12 mouse cellular contexts compared by ENCODE assay signal in genomic region chr12:102646586-102647260, GRCm38 (mm10). TPM values are rescaled to one million over a fixed set of nuclear protein-coding genes. Genes with fewer than 3 reads are reported as not detected.
DNase-seq lines count a peak whose midpoint lies in the region; ATAC-seq and TF ChIP-seq lines count a peak whose summit lies in the region.
"Had no signal": no experiment of that assay in that cellular context is flagged by ENCODE, and none has a peak within 500 bp of the region (broad histone marks: within the 10 kb centered on the region; RNA-seq: fewer than 3 reads in every experiment).

No protein-coding gene starts in this region.

- H3K4me3 ChIP-seq in hindbrain, embryonic 13.5 days, result no peak overlapping the region
- no peak overlapping the region for H3K4me3 ChIP-seq in hindbrain, embryonic 16.5 days (ENCODE audit: low read length)
- H3K4me3 ChIP-seq in liver, embryonic 11.5 days (ENCODE audit: low read depth, low read length), result no peak overlapping the region
- no peak overlapping the region for H3K4me3 ChIP-seq in small intestine, adult 2 months (ENCODE audit: low read depth, low read length)
- no peak overlapping the region for H3K4me3 ChIP-seq in midbrain, postnatal 0 days (ENCODE audit: low read depth, low read length)
- H3K4me3 ChIP-seq: forebrain, embryonic 10.5 days; heart, embryonic 13.5 days; myocyte had no signal

- TF ChIP-seq CTCF in small intestine, adult 2 months (IDR thresholded peaks at IDR 0.05; ENCODE audit: extremely low read depth, insufficient read length, insufficient replicate concordance, low read depth, low read length), result no peak
- TF ChIP-seq CTCF in midbrain, postnatal 0 days (IDR thresholded peaks at IDR 0.05), result no peak

- TF ChIP-seq POLR2A in small intestine, adult 2 months (IDR thresholded peaks at IDR 0.05; ENCODE audit: low read depth, low read length), result no peak

- no peak for DNase-seq in liver, embryonic 11.5 days (ENCODE audit: low spot score)
- no peak for DNase-seq in midbrain, postnatal 0 days (ENCODE audit: low spot score)
- DNase-seq in embryo, embryonic 9.5 days (ENCODE audit: extremely low spot score), result no peak
- DNase-seq in thymus, postnatal 0 days (ENCODE audit: low spot score), result no peak
- DNase-seq: cerebellum, adult 8-10 months had no signal

- no peaks in the 10 kb centered on the region for H3K36me3 ChIP-seq in hindbrain, embryonic 13.5 days
- no peaks in the 10 kb centered on the region for H3K36me3 ChIP-seq in hindbrain, embryonic 16.5 days (ENCODE audit: control insufficient read depth, insufficient read depth, low read length)
- no peaks in the 10 kb centered on the region for H3K36me3 ChIP-seq in liver, embryonic 11.5 days (ENCODE audit: control insufficient read depth, insufficient read depth, low read length)
- peaks cover 2% of the 10 kb centered on the region; the same call in 1 of the 2 replicates for H3K36me3 ChIP-seq in small intestine, adult 2 months (ENCODE audit: control insufficient read depth, insufficient read depth, low read length)
- H3K36me3 ChIP-seq in midbrain, postnatal 0 days (ENCODE audit: insufficient read depth, low read length), result no peaks in the 10 kb centered on the region
- H3K36me3 ChIP-seq: forebrain, embryonic 10.5 days; heart, embryonic 13.5 days had no signal

- ATAC-seq in hindbrain, embryonic 13.5 days (ENCODE audit: low FRiP score), result 0 out of 2 replicates have a peak, but pooled peaks have one; percentile 2
- no peak; the same call in 1 of the 2 replicates for ATAC-seq in hindbrain, embryonic 16.5 days
- peak; percentile 68 to 79 for ATAC-seq in hematopoietic stem cell, adult 5-6 weeks (replicated peaks in 1 of 2; ENCODE audit: insufficient read depth in 1 of 2, low FRiP score in 2 of 2, low TSS enrichment in 1 of 2, low read depth in 1 of 2, poor library complexity in 2 of 2, severe bottlenecking in 2 of 2)
- ATAC-seq in liver, embryonic 11.5 days (replicated peaks; ENCODE audit: low FRiP score), result no peak
- no peak for ATAC-seq in midbrain, postnatal 0 days (ENCODE audit: low FRiP score)

- H3K9me3 ChIP-seq in hindbrain, embryonic 13.5 days, result no peaks in the 10 kb centered on the region
- no peaks in the 10 kb centered on the region for H3K9me3 ChIP-seq in hindbrain, embryonic 16.5 days (ENCODE audit: control insufficient read depth, low read length)
- H3K9me3 ChIP-seq in liver, embryonic 11.5 days (ENCODE audit: control insufficient read depth, low read length), result no peaks in the 10 kb centered on the region
- H3K9me3 ChIP-seq in midbrain, postnatal 0 days (ENCODE audit: low read length), result no peaks in the 10 kb centered on the region
- H3K9me3 ChIP-seq: forebrain, embryonic 10.5 days; heart, embryonic 13.5 days had no signal

- no peak overlapping the region for H3K4me2 ChIP-seq in hindbrain, embryonic 13.5 days
- H3K4me2 ChIP-seq in hindbrain, embryonic 16.5 days (ENCODE audit: low read length), result no peak overlapping the region
- no peak overlapping the region for H3K4me2 ChIP-seq in liver, embryonic 11.5 days
- no peak overlapping the region for H3K4me2 ChIP-seq in midbrain, postnatal 0 days (ENCODE audit: low read depth, low read length, poor library complexity, severe bottlenecking)
- H3K4me2 ChIP-seq: heart, embryonic 13.5 days had no signal

- 80% methylated on average over 7 of the region's 7 CpGs for WGBS in hindbrain, embryonic 13.5 days
- WGBS in hindbrain, embryonic 16.5 days, result 79% methylated on average over 7 of the region's 7 CpGs
- 49% methylated on average over 7 of the region's 7 CpGs for WGBS in liver, embryonic 11.5 days
- 60% methylated on average over 7 of the region's 7 CpGs for WGBS in small intestine, adult 2 months
- WGBS in midbrain, postnatal 0 days, result 86% methylated on average over 7 of the region's 7 CpGs

- H3K27ac ChIP-seq in hindbrain, embryonic 13.5 days, result no peak overlapping the region
- no peak overlapping the region for H3K27ac ChIP-seq in hindbrain, embryonic 16.5 days (ENCODE audit: low read depth, low read length)
- peak overlapping the region; percentile 35; the same call in 1 of the 2 replicates for H3K27ac ChIP-seq in liver, embryonic 11.5 days (ENCODE audit: low read depth, low read length)
- H3K27ac ChIP-seq in small intestine, adult 2 months (ENCODE audit: insufficient read depth, low read depth, low read length), result peak overlapping the region; percentile 50
- no peak overlapping the region for H3K27ac ChIP-seq in midbrain, postnatal 0 days (ENCODE audit: low read depth, low read length)
- H3K27ac ChIP-seq: forebrain, embryonic 10.5 days; heart, embryonic 13.5 days had no signal

- H3K4me1 ChIP-seq in hindbrain, embryonic 13.5 days (replicated peaks), result peaks cover 25% of the 10 kb centered on the region
- peaks cover 7% of the 10 kb centered on the region; the same call in 1 of the 2 replicates for H3K4me1 ChIP-seq in hindbrain, embryonic 16.5 days (ENCODE audit: control insufficient read depth, insufficient read depth, low read depth, low read length)
- H3K4me1 ChIP-seq in liver, embryonic 11.5 days (replicated peaks; ENCODE audit: control insufficient read depth, insufficient read depth, low read length), result peaks cover 20% of the 10 kb centered on the region
- peaks cover 56% of the 10 kb centered on the region for H3K4me1 ChIP-seq in small intestine, adult 2 months (ENCODE audit: control insufficient read depth, insufficient read depth, insufficient read length, low read length)
- H3K4me1 ChIP-seq in midbrain, postnatal 0 days (ENCODE audit: insufficient read depth, low read length), result 0 out of 2 replicates have a peak, but pooled peaks cover under 1% of the 10 kb centered on the region

- H3K9ac ChIP-seq in hindbrain, embryonic 13.5 days, result no peak overlapping the region
- H3K9ac ChIP-seq in hindbrain, embryonic 16.5 days (ENCODE audit: low read depth, low read length), result no peak overlapping the region
- no peak overlapping the region for H3K9ac ChIP-seq in liver, embryonic 11.5 days (ENCODE audit: low read depth, low read length)
- H3K9ac ChIP-seq in midbrain, postnatal 0 days (replicated peaks; ENCODE audit: low read length, poor library complexity, severe bottlenecking), result no peak overlapping the region
- H3K9ac ChIP-seq: heart, embryonic 13.5 days had no signal

- H3K27me3 ChIP-seq in hindbrain, embryonic 13.5 days, result no peaks in the 10 kb centered on the region
- no peaks in the 10 kb centered on the region for H3K27me3 ChIP-seq in hindbrain, embryonic 16.5 days (replicated peaks; ENCODE audit: control insufficient read depth, insufficient read depth, low read length)
- H3K27me3 ChIP-seq in liver, embryonic 11.5 days (replicated peaks; ENCODE audit: control insufficient read depth, insufficient read depth, low read length), result no peaks in the 10 kb centered on the region
- H3K27me3 ChIP-seq in small intestine, adult 2 months (ENCODE audit: control insufficient read depth, insufficient read depth, low read length), result no peaks in the 10 kb centered on the region
- no peaks in the 10 kb centered on the region for H3K27me3 ChIP-seq in midbrain, postnatal 0 days (ENCODE audit: insufficient read depth, low read length)
- H3K27me3 ChIP-seq: heart, embryonic 13.5 days had no signal

RNA-seq across cellular contexts. Expression of gene Itpk1, which starts 58.0 kb away (rescaled TPM):
- polyA plus RNA-seq in hindbrain, embryonic 13.5 days (2015; fragmentation: Nextera tagmentation; extraction: Ambion mirVana), result 23.0 and 23.4 TPM in 2 replicates
- polyA plus RNA-seq in hindbrain, embryonic 16.5 days (2015; fragmentation: Nextera tagmentation; extraction: Ambion mirVana), result 41.2 and 42.5 TPM in 2 replicates
- total RNA-seq in hematopoietic stem cell, adult 5-6 weeks (2017), result 19.1 and 20.7 TPM in 2 replicates
- 5.8 and 7.3 TPM in 2 replicates for polyA plus RNA-seq in liver, embryonic 11.5 days (2014; fragmentation: Nextera tagmentation; extraction: Ambion mirVana)
- polyA plus RNA-seq in small intestine, adult 2 months (2012; rRNA removed), result 104 and 324 TPM in 2 replicates
- total RNA-seq in midbrain, postnatal 0 days (2014; rRNA removed), result 56.0 and 66.6 TPM in 2 replicates
- polyA plus RNA-seq in midbrain, postnatal 0 days (2015; fragmentation: Nextera tagmentation; extraction: Ambion mirVana), result 39.0 and 40.3 TPM in 2 replicates
- polyA plus RNA-seq in thymus, postnatal 0 days (2015; fragmentation: Nextera tagmentation; extraction: Ambion mirVana), result 18.6 and 19.9 TPM in 2 replicates

Comparison
In these comparisons a context has a peak if more than half of its experiments do, and no peak if none do; other contexts are left out.
1. ATAC-seq: peak in hindbrain, embryonic 13.5 days (single experiment) and hematopoietic stem cell, adult 5-6 weeks (2 of 2); none in hindbrain, embryonic 16.5 days (single experiment), liver, embryonic 11.5 days (single experiment) and midbrain, postnatal 0 days (single experiment).
2. H3K27ac ChIP-seq: peak in liver, embryonic 11.5 days (single experiment) and small intestine, adult 2 months (single experiment); none in hindbrain, embryonic 13.5 days (single experiment), hindbrain, embryonic 16.5 days (single experiment) and midbrain, postnatal 0 days (single experiment).